Mouse (Mus musculus): ENCODE measurements around the gene Bbs12. TPM values are rescaled to one million over a fixed set of nuclear protein-coding genes. Genes with fewer than 3 reads are reported as not detected.

Gene Bbs12
- total RNA-seq, 2 experiments from 2014 or later, result 4.1 to 5.2 TPM

Other genes with a start within 250 kb of the Bbs12 start
- not detected for gene Adad1, start 249.0 kb upstream of the Bbs12 start, total RNA-seq (2021)
- not detected for gene Il2, start 186.6 kb upstream of the Bbs12 start, total RNA-seq (2021)
- not detected for gene Il21, start 79.9 kb upstream of the Bbs12 start, total RNA-seq (2021)
- 10 to 100 TPM; 10.2 to 10.7 TPM for gene Cetn4, start 154 bp downstream of the Bbs12 start, total RNA-seq (2021)
- 1 to 10 TPM; 4.6 to 5.6 TPM for gene Fgf2, start 35.8 kb downstream of the Bbs12 start, total RNA-seq (2021)
- 10 to 100 TPM; 24.0 to 32.8 TPM for gene Spata5, start 107.3 kb downstream of the Bbs12 start, total RNA-seq (2021)
- 1 to 10 TPM; 5.0 to 6.3 TPM for gene Nudt6, start 107.7 kb downstream of the Bbs12 start, total RNA-seq (2021)